Mouse (Mus musculus) limb, embryonic 13.5 days (tissue): ENCODE measurements around the gene Klk8. TPM values are rescaled to one million over a fixed set of nuclear protein-coding genes. Genes with fewer than 3 reads are reported as not detected.
A peak's percentile ranks its signal among the peaks of the same experiment; 100 is the strongest.

Experiments
- ATAC-seq: fragments of 200-750 bp; cut with Nextera tagmentation; 2 replicates; pipeline ENCODE4 v1.8.0; 2017; ENCODE audit warnings: low read depth, moderate number of reproducible peaks, moderate TSS enrichment; ENCODE audit not compliant: low FRiP score
- H3K27ac ChIP-seq: fragments of 300-500 bp; sonication (generic); 2 replicates; pipeline ENCODE4 v1.5.1; 2015; ENCODE audit warnings: inconsistent platforms, mild to moderate bottlenecking, moderate library complexity
- H3K27me3 ChIP-seq: fragments of 300-500 bp; sonication (generic); 2 replicates; pipeline ENCODE4 v1.6.1; 2015; ENCODE audit warnings: mild to moderate bottlenecking, inconsistent platforms
- H3K36me3 ChIP-seq: fragments of 300-500 bp; sonication (generic); 2 replicates; pipeline ENCODE4 v1.6.1; 2015; ENCODE audit warnings: inconsistent platforms, mild to moderate bottlenecking, moderate library complexity
- H3K4me1 ChIP-seq: fragments of 300-500 bp; sonication (generic); 2 replicates; pipeline ENCODE4 v1.6.1; 2015; ENCODE audit warnings: inconsistent platforms
- H3K4me2 ChIP-seq: fragments of 300-500 bp; sonication (generic); replicated peaks from 2 replicates; pipeline ENCODE4 v1.6.1; 2015; ENCODE audit warnings: inconsistent platforms, mild to moderate bottlenecking, moderate library complexity
- H3K4me3 ChIP-seq: fragments of 300-500 bp; sonication (generic); 2 replicates; pipeline ENCODE4 v1.5.1; 2015; ENCODE audit warnings: moderate library complexity, mild to moderate bottlenecking, inconsistent platforms
- H3K9ac ChIP-seq: fragments of 300-500 bp; sonication (generic); 2 replicates; pipeline ENCODE4 v1.6.1; 2015; ENCODE audit warnings: mild to moderate bottlenecking, inconsistent platforms
- H3K9me3 ChIP-seq: fragments of 300-500 bp; sonication (generic); 2 replicates; pipeline ENCODE4 v1.6.1; 2016; ENCODE audit warnings: inconsistent platforms
- WGBS: fragments of 180-500 bp; shearing (Covaris S2); methylation state at CpG from one replicate; pipeline ENCODE4 v1.1.7; 2015; 5-methylcytosine and 5-hydroxymethylcytosine counted together
- polyA plus RNA-seq: library from polyadenylated mRNA; unstranded; fragments of >200 nt; fragmentation: Nextera tagmentation; extraction: Ambion mirVana; gene quantifications from 2 replicates; pipeline ENCODE4 v1.2.1, GENCODE M21; 2015

The Klk8 gene
- polyA plus RNA-seq, 1 experiment from 2014 or later, result 19.0 TPM

GRCm38 (mm10) chr7:43797844-43798462, 576 bp downstream of the Klk8 start:
- peak; percentile 60; the same call in 1 of the 2 replicates for ATAC-seq
- 38% methylated on average over 13 of the region's 13 CpGs for WGBS
- H3K27ac ChIP-seq, result no peak overlapping the region
- H3K27me3 ChIP-seq, result peaks cover 54% of the 10 kb centered on the region
- H3K4me3 ChIP-seq, result peak overlapping the region; percentile 53
- H3K36me3 ChIP-seq, result no peaks in the 10 kb centered on the region
- peaks cover 19% of the 10 kb centered on the region for H3K4me1 ChIP-seq
- H3K4me2 ChIP-seq, result peak overlapping the region; percentile 78
- no peaks in the 10 kb centered on the region for H3K9me3 ChIP-seq
- peak overlapping the region; percentile 64; the same call in 1 of the 2 replicates for H3K9ac ChIP-seq

- Histone ChIP-seq H3K36me3 (no peaks in the 10 kb centered on the region), H3K27me3 (peaks cover 41% of the 10 kb centered on the region), H3K4me3 (no peak overlapping the region), H3K9me3 (no peaks in the 10 kb centered on the region), H3K27ac (no peak overlapping the region), H3K9ac (no peak overlapping the region), H3K4me2 (no peak overlapping the region), H3K4me1 (peaks cover 19% of the 10 kb centered on the region)
- whole genome bisulfite sequencing, result 62% methylated on average over 7 of the region's 7 CpGs
- ATAC-seq, result no peak
These were observed 2.5 kb downstream of the Klk8 start for GRCm38 (mm10) chr7:43799876-43800275.

DNA sequence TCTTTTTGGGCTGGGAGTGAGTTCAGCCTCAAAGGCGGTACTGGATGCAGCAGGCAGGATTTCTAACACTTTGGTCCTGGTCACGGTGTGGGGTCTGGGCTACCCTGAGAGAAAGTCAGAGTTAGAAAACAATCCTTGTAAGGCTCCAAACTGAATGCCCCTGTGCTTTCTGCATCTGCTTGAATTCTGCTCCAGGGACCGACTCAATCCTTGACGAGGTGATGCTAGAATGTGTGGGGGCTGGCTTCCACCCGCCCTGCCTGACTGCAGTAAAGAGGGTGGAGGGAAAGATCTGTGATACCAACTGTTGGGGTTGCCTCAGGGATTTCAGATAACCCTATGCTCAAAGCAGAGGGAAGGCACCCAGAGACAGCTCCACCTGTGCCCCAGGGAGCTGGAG, 13.6 kb downstream of the Klk8 start, which contains the start of gene Klk7:
Gene Klk7, plus strand, starts transcription at position 301 of the 400 bp plus-strand sequence.
- WGBS, result 32% methylated on average over 5 of the region's 5 CpGs

DNA sequence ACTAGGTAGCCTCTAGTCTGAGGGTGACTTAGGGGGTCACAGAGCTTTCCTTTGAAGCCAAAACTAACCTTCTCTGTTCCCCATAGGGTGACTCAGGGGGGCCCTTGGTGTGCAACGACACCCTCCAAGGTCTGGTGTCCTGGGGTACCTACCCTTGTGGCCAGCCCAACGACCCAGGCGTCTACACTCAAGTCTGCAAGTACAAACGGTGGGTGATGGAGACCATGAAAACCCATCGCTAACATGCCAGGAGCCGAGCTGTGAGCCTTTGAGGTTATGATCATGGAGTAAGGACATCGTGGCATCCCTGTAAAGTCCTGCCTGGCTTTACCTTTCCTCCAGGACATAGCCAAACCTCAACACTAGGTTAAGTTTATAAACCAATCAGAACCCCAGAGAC, 17.8 kb downstream of the Klk8 start:
- WGBS, result 82% methylated on average over 7 of the region's 7 CpGs
- no peak for ATAC-seq

More for the DNA sequence above, 13.6 kb downstream of the Klk8 start, which contains the start of gene Klk7:
- no peaks in the 10 kb centered on the region for H3K9me3 ChIP-seq
- H3K36me3 ChIP-seq, result no peaks in the 10 kb centered on the region
- H3K4me2 ChIP-seq, result no peak within 1 kb of the TSS
- no peaks in the 10 kb centered on the region for H3K4me1 ChIP-seq
- H3K4me3 ChIP-seq, result no peak within 1 kb of the TSS
- no peak within 1 kb of the TSS for H3K27ac ChIP-seq
- ATAC-seq, result no peak
- H3K27me3 ChIP-seq, result 0 out of 2 replicates have a peak, but pooled peaks cover 7% of the 10 kb centered on the region
- no peak within 1 kb of the TSS for H3K9ac ChIP-seq

GRCm38 (mm10) chr7:43816746-43817145, 19.4 kb downstream of the Klk8 start:
- Histone ChIP-seq H3K36me3 (no peaks in the 10 kb centered on the region), H3K9ac (no peak overlapping the region), H3K4me1 (no peaks in the 10 kb centered on the region), H3K4me2 (no peak overlapping the region), H3K27me3 (0 out of 2 replicates have a peak, but pooled peaks cover 3% of the 10 kb centered on the region), H3K27ac (no peak overlapping the region), H3K9me3 (no peaks in the 10 kb centered on the region), H3K4me3 (no peak overlapping the region)
- ATAC-seq, result no peak

More for the DNA sequence above, 17.8 kb downstream of the Klk8 start:
- H3K9ac ChIP-seq, result no peak overlapping the region
- no peaks in the 10 kb centered on the region for H3K4me1 ChIP-seq
- 0 out of 2 replicates have a peak, but pooled peaks cover 7% of the 10 kb centered on the region for H3K27me3 ChIP-seq
- H3K9me3 ChIP-seq, result no peaks in the 10 kb centered on the region
- H3K4me3 ChIP-seq, result no peak overlapping the region
- H3K36me3 ChIP-seq, result no peaks in the 10 kb centered on the region
- H3K4me2 ChIP-seq, result no peak overlapping the region
- no peak overlapping the region for H3K27ac ChIP-seq

- Histone ChIP-seq H3K36me3 (no peaks in the 10 kb centered on the region), H3K4me1 (no peaks in the 10 kb centered on the region), H3K27ac (no peak overlapping the region), H3K9ac (no peak overlapping the region), H3K27me3 (no peaks in the 10 kb centered on the region), H3K4me3 (no peak overlapping the region), H3K9me3 (no peaks in the 10 kb centered on the region), H3K4me2 (no peak overlapping the region)
- 89% methylated on average over 7 of the region's 7 CpGs for WGBS
- ATAC-seq, result no peak
These were observed 24.2 kb downstream of the Klk8 start for GRCm38 (mm10) chr7:43821581-43821980.

DNA sequence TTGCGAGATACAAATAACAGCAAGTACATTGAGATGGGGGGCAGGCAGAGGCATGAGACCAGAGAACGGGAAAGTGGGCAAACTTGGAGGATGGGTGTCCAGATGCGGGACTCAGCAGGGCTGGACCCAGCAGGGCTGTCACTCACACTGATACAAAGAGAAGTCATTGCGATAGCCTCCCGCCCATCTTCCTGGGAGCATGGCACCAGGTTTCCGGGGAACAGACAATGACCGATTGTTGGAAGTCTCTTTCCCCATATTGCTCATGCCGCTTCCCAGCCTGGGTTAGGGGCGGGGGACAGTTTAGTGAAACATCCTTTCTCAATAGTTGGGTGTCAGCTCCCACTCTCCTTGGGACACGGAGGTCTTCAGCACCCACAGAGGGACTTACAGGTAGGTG, 26.8 kb downstream of the Klk8 start, which contains the start of gene Klk6:
Gene Klk6, plus strand, starts transcription at position 301 of the 400 bp plus-strand sequence.
- Histone ChIP-seq H3K36me3 (no peaks in the 10 kb centered on the region), H3K9me3 (no peaks in the 10 kb centered on the region), H3K4me1 (no peaks in the 10 kb centered on the region), H3K4me2 (no peak within 1 kb of the TSS), H3K27ac (no peak within 1 kb of the TSS), H3K9ac (no peak within 1 kb of the TSS), H3K4me3 (no peak within 1 kb of the TSS), H3K27me3 (no peaks in the 10 kb centered on the region)
- WGBS, result 89% methylated on average over 10 of the region's 10 CpGs
- no peak for ATAC-seq

- H3K9me3 ChIP-seq, result 0 out of 2 replicates have a peak, but pooled peaks cover 4% of the 10 kb centered on the region
- H3K27ac ChIP-seq, result no peak overlapping the region
- no peaks in the 10 kb centered on the region for H3K27me3 ChIP-seq
- 76% methylated on average over 5 of the region's 5 CpGs for WGBS
- H3K36me3 ChIP-seq, result no peaks in the 10 kb centered on the region
- H3K9ac ChIP-seq, result no peak overlapping the region
- no peak overlapping the region for H3K4me2 ChIP-seq
- H3K4me3 ChIP-seq, result no peak overlapping the region
- no peaks in the 10 kb centered on the region for H3K4me1 ChIP-seq
- ATAC-seq, result no peak
These were observed 28.7 kb downstream of the Klk8 start for GRCm38 (mm10) chr7:43826056-43826455.

- Histone ChIP-seq H3K27ac (no peak overlapping the region), H3K9me3 (0 out of 2 replicates have a peak, but pooled peaks cover 4% of the 10 kb centered on the region), H3K36me3 (no peaks in the 10 kb centered on the region), H3K4me1 (no peaks in the 10 kb centered on the region), H3K27me3 (no peaks in the 10 kb centered on the region), H3K4me2 (no peak overlapping the region), H3K4me3 (no peak overlapping the region), H3K9ac (no peak overlapping the region)
- ATAC-seq, result no peak
- 78% methylated on average over 4 of the region's 4 CpGs for WGBS
These were observed 30.3 kb downstream of the Klk8 start for GRCm38 (mm10) chr7:43827706-43828105.

DNA sequence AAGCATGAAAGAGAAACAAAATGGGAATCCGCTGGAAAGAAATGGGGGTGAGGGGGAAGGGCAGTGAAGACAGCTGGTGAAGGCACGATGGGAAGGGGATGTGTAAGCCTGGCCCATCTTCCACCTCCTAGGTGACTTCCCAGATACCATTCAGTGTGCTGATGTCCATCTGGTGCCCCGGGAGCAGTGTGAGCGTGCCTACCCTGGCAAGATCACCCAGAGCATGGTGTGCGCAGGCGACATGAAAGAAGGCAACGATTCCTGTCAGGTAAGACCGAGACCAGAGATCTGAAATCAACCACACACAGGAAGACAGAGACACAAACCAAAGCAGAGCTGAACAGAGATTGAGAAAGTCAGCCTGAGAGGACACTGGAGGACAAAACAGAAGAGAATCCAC, 31.6 kb downstream of the Klk8 start:
- Histone ChIP-seq H3K4me3 (no peak overlapping the region), H3K36me3 (no peaks in the 10 kb centered on the region), H3K27me3 (no peaks in the 10 kb centered on the region), H3K9ac (no peak overlapping the region), H3K9me3 (0 out of 2 replicates have a peak, but pooled peaks cover 4% of the 10 kb centered on the region), H3K27ac (no peak overlapping the region), H3K4me2 (no peak overlapping the region), H3K4me1 (no peaks in the 10 kb centered on the region)
- 91% methylated on average over 8 of the region's 8 CpGs for WGBS
- ATAC-seq, result no peak

DNA sequence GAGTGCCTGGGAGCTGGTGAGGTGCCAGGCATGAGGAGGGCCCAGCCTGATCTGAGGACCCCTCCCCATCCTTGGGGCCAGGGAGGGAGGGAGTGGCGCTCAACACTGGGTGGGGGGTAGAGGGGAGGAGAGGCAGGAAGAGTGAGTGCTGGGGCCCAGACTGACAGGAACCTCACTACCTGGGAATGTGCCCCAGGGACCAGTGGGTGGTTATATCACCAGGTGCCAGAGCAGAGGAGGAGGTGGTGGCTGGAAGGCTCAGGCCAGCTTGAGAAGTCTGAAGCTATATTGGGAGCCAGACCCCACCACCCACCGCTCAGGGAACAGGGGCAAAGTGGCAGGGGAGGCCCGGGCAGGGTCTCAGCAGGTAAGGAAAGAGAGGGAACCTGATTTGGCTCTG, 44.3 kb downstream of the Klk8 start, which contains the start of gene Klk5:
Gene Klk5, plus strand, starts transcription at position 271 of the 400 bp plus-strand sequence.
- 42% methylated on average over 3 of the region's 3 CpGs for WGBS
- Histone ChIP-seq H3K27ac (no peak within 1 kb of the TSS), H3K4me3 (no peak within 1 kb of the TSS), H3K9ac (no peak within 1 kb of the TSS), H3K4me1 (no peaks in the 10 kb centered on the region), H3K27me3 (no peaks in the 10 kb centered on the region), H3K36me3 (no peaks in the 10 kb centered on the region), H3K4me2 (no peak within 1 kb of the TSS), H3K9me3 (no peaks in the 10 kb centered on the region)
- ATAC-seq, result no peak

- no peak overlapping the region for H3K9ac ChIP-seq
- no peak overlapping the region for H3K27ac ChIP-seq
- no peaks in the 10 kb centered on the region for H3K27me3 ChIP-seq
- 80% methylated on average over 4 of the region's 4 CpGs for WGBS
- H3K4me1 ChIP-seq, result no peaks in the 10 kb centered on the region
- H3K4me3 ChIP-seq, result no peak overlapping the region
- H3K9me3 ChIP-seq, result no peaks in the 10 kb centered on the region
- no peaks in the 10 kb centered on the region for H3K36me3 ChIP-seq
- H3K4me2 ChIP-seq, result no peak overlapping the region
- ATAC-seq, result no peak
These were observed 46.4 kb downstream of the Klk8 start for GRCm38 (mm10) chr7:43843801-43844200.

- 89% methylated on average over 6 of the region's 6 CpGs for WGBS
- H3K4me1 ChIP-seq, result no peaks in the 10 kb centered on the region
- no peaks in the 10 kb centered on the region for H3K27me3 ChIP-seq
- no peak overlapping the region for H3K4me3 ChIP-seq
- no peak overlapping the region for H3K9ac ChIP-seq
- H3K4me2 ChIP-seq, result no peak overlapping the region
- H3K9me3 ChIP-seq, result no peaks in the 10 kb centered on the region
- H3K27ac ChIP-seq, result no peak overlapping the region
- H3K36me3 ChIP-seq, result no peaks in the 10 kb centered on the region
- ATAC-seq, result no peak
These were observed 54.2 kb downstream of the Klk8 start for GRCm38 (mm10) chr7:43851616-43852015.
